Mouse (Mus musculus) stomach, embryonic 14.5 days (tissue): ENCODE results near the gene Batf3. TPM values are rescaled to one million over a fixed set of nuclear protein-coding genes. Genes with fewer than 3 reads are reported as not detected.

Source experiments
- ATAC-seq: fragments of 200-750 bp; cut with Nextera tagmentation; 2 replicates; pipeline ENCODE4 v1.8.0; 2017; ENCODE audit warnings: low read depth, moderate TSS enrichment; ENCODE audit not compliant: insufficient number of reproducible peaks, insufficient read depth, low FRiP score
- H3K27ac ChIP-seq: fragments of 300-500 bp; sonication (generic); 2 replicates; pipeline ENCODE4 v1.5.1; 2014; ENCODE audit warnings: mild to moderate bottlenecking, low read length, moderate library complexity, mixed read lengths
- H3K27me3 ChIP-seq: fragments of 300-500 bp; sonication (generic); 2 replicates; pipeline ENCODE4 v1.6.1; 2014; ENCODE audit warnings: low read length, control low read depth, mixed read lengths; ENCODE audit not compliant: control insufficient read depth, insufficient read depth
- H3K36me3 ChIP-seq: fragments of 300-500 bp; sonication (generic); 2 replicates; pipeline ENCODE4 v1.6.1; 2014; ENCODE audit warnings: mild to moderate bottlenecking, control low read depth, low read length, moderate library complexity, mixed read lengths; ENCODE audit not compliant: control insufficient read depth, insufficient read depth
- H3K4me1 ChIP-seq: fragments of 300-500 bp; sonication (generic); 2 replicates; pipeline ENCODE4 v1.6.1; 2014; ENCODE audit warnings: low read length, control low read depth, mixed read lengths; ENCODE audit not compliant: control insufficient read depth, insufficient read depth
- H3K4me2 ChIP-seq: fragments of 300-500 bp; sonication (generic); replicated peaks from 2 replicates; pipeline ENCODE4 v1.6.1; 2014; ENCODE audit warnings: low read depth, low read length, control low read depth
- H3K4me3 ChIP-seq: fragments of 300-500 bp; sonication (generic); 2 replicates; pipeline ENCODE4 v1.5.1; 2014; ENCODE audit warnings: low read depth, low read length, control low read depth
- H3K9ac ChIP-seq: fragments of 300-500 bp; sonication (generic); replicated peaks from 2 replicates; pipeline ENCODE4 v1.6.1; 2014; ENCODE audit warnings: low read depth, mild to moderate bottlenecking, control low read depth, low read length, moderate library complexity, mixed read lengths
- H3K9me3 ChIP-seq: fragments of 300-500 bp; sonication (generic); 2 replicates; pipeline ENCODE4 v1.6.1; 2016; ENCODE audit warnings: low read depth, low read length, control low read depth; ENCODE audit not compliant: control insufficient read depth
- WGBS: fragments of 180-500 bp; shearing (Covaris S2); extraction: QIAGEN DNeasy Blood & Tissue Kit; methylation state at CpG from one replicate; pipeline ENCODE4 v1.1.7; 2014; 5-methylcytosine and 5-hydroxymethylcytosine counted together
- polyA plus RNA-seq: library from polyadenylated mRNA; unstranded; fragments of >200 nt; fragmentation: Nextera tagmentation; extraction: Ambion mirVana; gene quantifications from 2 replicates; pipeline ENCODE4 v1.2.1, GENCODE M21; 2014

Batf3 gene
- polyA plus RNA-seq, 1 experiment from 2014 or later = 13.6 TPM

DNA sequence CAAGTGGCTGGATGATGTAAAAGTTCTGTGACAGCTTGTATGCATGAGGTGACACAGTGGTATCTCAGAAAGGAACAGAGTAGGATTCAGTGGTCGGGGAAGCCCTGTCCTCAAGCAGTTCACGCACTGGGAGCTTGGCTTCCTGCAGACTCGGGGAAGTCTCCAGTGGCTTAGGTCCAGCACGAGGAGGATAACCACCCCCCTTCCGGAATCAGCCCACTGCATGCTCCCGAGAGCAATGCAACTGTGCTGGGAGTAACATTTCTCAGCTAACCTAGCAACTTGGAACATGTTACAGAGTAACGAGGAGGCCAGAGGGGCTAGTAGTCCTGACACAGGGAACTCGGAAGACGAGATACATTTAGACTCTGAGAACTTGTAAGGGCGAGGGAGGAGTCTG, 9.7 kb downstream of the Batf3 start:
- H3K27me3 ChIP-seq = no peaks in the 10 kb centered on the region
- H3K4me3 ChIP-seq = no peak overlapping the region
- H3K36me3 ChIP-seq = no peaks in the 10 kb centered on the region
- H3K9me3 ChIP-seq = no peaks in the 10 kb centered on the region
- 68% methylated on average over 10 of the region's 10 CpGs for WGBS
- no peak for ATAC-seq
- H3K4me2 ChIP-seq = no peak overlapping the region
- H3K9ac ChIP-seq = no peak overlapping the region
- H3K4me1 ChIP-seq = no peaks in the 10 kb centered on the region
- no peak overlapping the region for H3K27ac ChIP-seq

DNA sequence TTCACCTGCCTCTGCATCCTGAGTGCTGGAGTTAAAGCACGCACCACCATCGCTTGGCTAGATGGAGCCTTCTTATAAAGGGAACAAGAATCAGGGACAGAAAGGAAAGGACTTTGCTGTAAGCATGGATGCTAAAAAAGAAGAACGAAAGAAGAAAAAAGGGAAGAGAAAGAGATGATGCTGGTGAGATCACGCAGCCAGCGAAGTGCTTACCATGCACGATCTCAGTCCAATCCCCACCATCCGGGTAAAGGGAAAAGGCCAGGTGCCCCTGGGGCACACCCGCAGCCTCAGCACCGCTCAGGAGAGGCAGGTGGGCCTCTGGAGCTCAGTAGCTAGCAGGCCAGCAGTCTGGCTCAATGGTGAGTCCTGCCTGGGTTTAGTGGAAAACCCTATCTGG, 12.3 kb downstream of the Batf3 start:
- no peaks in the 10 kb centered on the region for H3K9me3 ChIP-seq
- H3K4me1 ChIP-seq = no peaks in the 10 kb centered on the region
- H3K27me3 ChIP-seq = no peaks in the 10 kb centered on the region
- H3K9ac ChIP-seq = no peak overlapping the region
- WGBS = 92% methylated on average over 9 of the region's 9 CpGs
- H3K36me3 ChIP-seq = no peaks in the 10 kb centered on the region
- no peak overlapping the region for H3K4me3 ChIP-seq
- no peak overlapping the region for H3K4me2 ChIP-seq
- no peak overlapping the region for H3K27ac ChIP-seq
- ATAC-seq = no peak

DNA sequence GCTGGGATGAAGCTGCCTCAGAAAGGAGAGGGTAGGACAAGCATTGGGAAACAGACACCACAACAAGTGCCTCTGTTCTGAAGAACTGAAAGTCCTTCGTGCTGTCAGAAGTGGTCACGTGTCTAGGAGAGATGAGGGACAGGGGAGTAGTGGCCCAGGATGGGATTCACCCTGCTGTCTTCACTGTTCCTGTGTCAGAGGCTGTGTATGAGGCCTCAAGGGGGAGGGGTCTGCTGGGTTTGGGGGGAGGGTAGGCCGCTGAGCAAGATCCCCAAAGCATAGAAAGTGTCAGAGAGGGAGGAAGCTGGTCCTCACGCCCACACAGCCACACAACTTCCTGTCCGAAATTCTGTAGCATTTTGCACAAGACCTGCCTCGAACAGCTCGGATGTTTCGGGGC, 13.5 kb downstream of the Batf3 start:
- H3K27ac ChIP-seq = no peak overlapping the region
- no peak for ATAC-seq
- WGBS = 43% methylated on average over 8 of the region's 8 CpGs
- no peaks in the 10 kb centered on the region for H3K9me3 ChIP-seq
- no peaks in the 10 kb centered on the region for H3K36me3 ChIP-seq
- H3K9ac ChIP-seq = no peak overlapping the region
- no peaks in the 10 kb centered on the region for H3K27me3 ChIP-seq
- no peak overlapping the region for H3K4me2 ChIP-seq
- no peak overlapping the region for H3K4me3 ChIP-seq
- no peaks in the 10 kb centered on the region for H3K4me1 ChIP-seq

DNA sequence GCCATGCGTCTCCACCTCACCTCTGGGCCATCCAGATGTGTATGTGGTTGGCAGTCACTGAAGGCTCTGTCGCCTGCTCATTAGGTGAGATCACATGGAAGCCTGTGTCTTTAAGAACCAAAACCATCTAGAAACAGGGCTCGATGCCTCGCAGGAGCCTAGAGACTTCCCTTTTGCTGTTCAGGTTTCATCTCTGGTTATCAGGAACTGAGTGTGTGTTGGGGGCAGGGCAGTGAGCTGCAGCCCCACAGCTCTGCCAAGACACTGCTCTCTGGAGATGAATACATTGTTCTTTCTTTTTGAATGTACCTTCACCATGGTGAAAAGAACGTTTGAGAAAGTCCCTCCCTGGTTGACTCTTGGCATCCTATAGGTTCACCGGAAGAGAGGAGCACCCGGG, 17.2 kb downstream of the Batf3 start:
- H3K9me3 ChIP-seq = no peaks in the 10 kb centered on the region
- H3K27me3 ChIP-seq = no peaks in the 10 kb centered on the region
- no peak overlapping the region for H3K4me2 ChIP-seq
- no peak for ATAC-seq
- H3K27ac ChIP-seq = no peak overlapping the region
- no peaks in the 10 kb centered on the region for H3K4me1 ChIP-seq
- 70% methylated on average over 7 of the region's 7 CpGs for WGBS
- H3K9ac ChIP-seq = no peak overlapping the region
- H3K4me3 ChIP-seq = no peak overlapping the region
- H3K36me3 ChIP-seq = no peaks in the 10 kb centered on the region

DNA sequence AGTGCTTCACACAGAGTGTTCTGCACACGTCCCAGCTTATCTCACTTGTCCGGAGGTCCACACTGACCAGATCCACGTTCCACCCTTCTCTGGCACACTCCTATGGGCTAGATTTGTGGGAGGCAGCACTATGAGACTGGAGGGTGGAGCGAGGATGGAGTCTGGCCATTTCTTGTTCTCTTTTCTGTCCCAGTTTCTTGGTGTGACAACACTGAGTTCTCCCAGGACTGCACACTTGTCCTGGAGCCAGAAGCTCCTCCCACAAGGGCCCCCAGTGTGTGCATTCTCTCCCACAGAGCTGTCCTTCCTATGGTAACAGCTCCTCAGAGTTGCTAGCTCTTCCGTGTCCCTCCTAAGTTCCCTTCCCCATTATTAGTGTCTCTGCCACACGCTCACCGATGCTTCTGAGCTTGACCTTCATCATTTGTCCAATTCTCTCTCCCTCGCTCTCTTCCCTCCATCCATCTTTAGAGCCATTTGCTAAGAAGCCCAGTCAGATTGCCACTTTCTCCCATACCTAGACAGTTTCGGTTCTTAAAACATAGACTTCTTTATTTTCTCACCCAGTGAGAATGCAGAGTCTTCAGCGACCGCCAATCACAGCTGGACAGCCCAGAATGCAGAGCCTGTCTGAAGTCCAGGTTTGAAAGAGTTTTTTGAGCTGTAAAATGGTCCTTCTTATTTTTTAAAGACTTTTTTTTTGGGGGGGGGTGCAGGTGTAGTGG, 18.0 kb downstream of the Batf3 start:
- no peak overlapping the region for H3K27ac ChIP-seq
- no peak overlapping the region for H3K9ac ChIP-seq
- H3K27me3 ChIP-seq = no peaks in the 10 kb centered on the region
- ATAC-seq = no peak
- H3K4me1 ChIP-seq = no peaks in the 10 kb centered on the region
- 80% methylated on average over 11 of the region's 11 CpGs for WGBS
- H3K36me3 ChIP-seq = no peaks in the 10 kb centered on the region
- H3K9me3 ChIP-seq = no peaks in the 10 kb centered on the region
- no peak overlapping the region for H3K4me3 ChIP-seq
- no peak overlapping the region for H3K4me2 ChIP-seq

DNA sequence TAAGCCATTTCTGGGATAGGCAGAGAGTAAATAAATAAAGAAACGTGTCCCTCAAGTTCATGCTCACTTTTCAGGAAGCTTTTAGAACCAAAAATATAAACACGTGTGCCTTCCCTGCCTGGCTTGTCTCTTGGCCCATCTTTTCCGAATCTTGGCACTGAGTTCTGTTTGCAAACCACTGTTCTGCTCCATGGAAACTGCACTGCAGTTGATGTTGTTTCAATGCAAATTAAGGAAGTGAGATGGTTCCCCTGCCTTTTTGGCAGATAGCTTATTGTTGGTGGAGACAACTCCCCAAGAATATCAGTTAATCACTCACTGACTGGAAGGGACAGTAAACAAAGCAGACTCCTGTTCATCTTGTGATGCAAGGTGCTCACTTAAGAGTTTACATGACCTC, 25.1 kb downstream of the Batf3 start:
- Histone ChIP-seq H3K9me3 (no peaks in the 10 kb centered on the region), H3K4me2 (no peak overlapping the region), H3K27me3 (0 out of 2 replicates have a peak, but pooled peaks cover 5% of the 10 kb centered on the region), H3K4me3 (no peak overlapping the region), H3K27ac (no peak overlapping the region), H3K9ac (no peak overlapping the region), H3K36me3 (no peaks in the 10 kb centered on the region), H3K4me1 (no peaks in the 10 kb centered on the region)
- 61% methylated on average over 3 of the region's 3 CpGs for WGBS
- no peak for ATAC-seq

DNA sequence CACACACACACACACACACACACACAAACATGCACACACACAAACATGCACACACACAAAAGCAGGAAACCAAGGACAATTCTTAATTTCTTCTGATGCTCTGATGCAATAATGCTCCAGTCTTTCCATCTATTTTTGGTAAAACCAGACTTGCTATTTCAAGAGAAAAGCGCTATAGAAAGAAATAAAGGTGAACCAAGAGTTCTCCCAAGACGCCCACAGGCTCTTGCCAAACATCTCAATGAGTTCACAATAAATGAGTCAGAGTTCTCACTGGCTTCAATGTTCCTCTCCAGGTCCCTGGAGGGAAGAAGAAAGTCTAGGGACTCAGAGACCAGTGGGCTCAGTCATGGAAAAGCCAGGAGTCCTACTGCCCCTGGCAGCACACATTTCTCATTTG, 26.0 kb downstream of the Batf3 start:
- H3K4me2 ChIP-seq = no peak overlapping the region
- WGBS = 88% methylated on average over 2 of the region's 2 CpGs

DNA sequence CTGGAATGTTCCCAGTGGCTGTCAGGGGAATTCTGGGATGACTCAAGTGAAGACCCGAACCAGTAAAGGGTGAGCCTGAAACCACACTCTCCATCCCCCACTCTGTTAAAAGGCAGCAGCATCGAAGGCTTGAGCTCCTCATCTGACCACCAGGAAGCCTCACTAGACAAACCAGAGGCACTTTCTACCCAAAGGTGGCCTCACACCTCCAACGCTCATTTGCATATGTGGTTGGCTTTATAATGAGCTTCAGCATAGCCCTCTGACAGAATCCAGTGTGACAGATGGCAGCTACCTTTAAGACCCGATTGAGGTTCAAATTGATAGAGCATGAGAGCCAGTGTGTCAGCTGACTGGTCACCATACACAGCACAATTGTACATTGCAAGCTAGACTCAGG, 26.6 kb downstream of the Batf3 start:
- 59% methylated on average over 4 of the region's 4 CpGs for WGBS
- H3K27me3 ChIP-seq = 0 out of 2 replicates have a peak, but pooled peaks cover 5% of the 10 kb centered on the region
- no peak overlapping the region for H3K4me2 ChIP-seq
- ATAC-seq = no peak
- H3K9ac ChIP-seq = no peak overlapping the region
- H3K4me1 ChIP-seq = no peaks in the 10 kb centered on the region
- no peaks in the 10 kb centered on the region for H3K9me3 ChIP-seq
- H3K36me3 ChIP-seq = no peaks in the 10 kb centered on the region
- H3K27ac ChIP-seq = no peak overlapping the region
- H3K4me3 ChIP-seq = no peak overlapping the region

More for the DNA sequence above, 26.0 kb downstream of the Batf3 start:
- H3K27ac ChIP-seq = no peak overlapping the region
- H3K4me3 ChIP-seq = no peak overlapping the region
- ATAC-seq = no peak
- H3K36me3 ChIP-seq = no peaks in the 10 kb centered on the region
- H3K9me3 ChIP-seq = no peaks in the 10 kb centered on the region
- H3K27me3 ChIP-seq = 0 out of 2 replicates have a peak, but pooled peaks cover 5% of the 10 kb centered on the region
- H3K4me1 ChIP-seq = no peaks in the 10 kb centered on the region
- no peak overlapping the region for H3K9ac ChIP-seq
